Mouse (Mus musculus) c-Kit-positive CD71-positive TER-119-negative erythroid progenitor cells, embryonic 14.5 days (primary cell): ENCODE data around the gene Kcnd3.

Experiments
- DNase-seq: peaks from one replicate; pipeline ENCODE4 v3.0.0-alpha.2; 2013; ENCODE audit warnings: low read depth

Kcnd3 gene

GRCm38 (mm10) chr3:105528860-105529259 lies 76.7 kb downstream of the Kcnd3 start:
- DNase-seq = no peak

- DNase-seq = no peak
Measured at GRCm38 (mm10) chr3:105529700-105530099, 77.6 kb downstream of the Kcnd3 start.

GRCm38 (mm10) chr3:105530363-105531130 lies 78.4 kb downstream of the Kcnd3 start:
- DNase-seq = no peak

- no peak for DNase-seq
Measured at GRCm38 (mm10) chr3:105538406-105538805, 86.3 kb downstream of the Kcnd3 start.

GRCm38 (mm10) chr3:105538819-105539607 lies 86.9 kb downstream of the Kcnd3 start:
- DNase-seq = no peak

- DNase-seq = no peak
Measured at GRCm38 (mm10) chr3:105542741-105543140, 90.6 kb downstream of the Kcnd3 start.

GRCm38 (mm10) chr3:105544106-105544505 lies 92.0 kb downstream of the Kcnd3 start:
- DNase-seq = no peak

GRCm38 (mm10) chr3:105546611-105547071 lies 94.5 kb downstream of the Kcnd3 start:
- no peak for DNase-seq

GRCm38 (mm10) chr3:105548074-105548771 lies 96.1 kb downstream of the Kcnd3 start:
- DNase-seq = no peak

GRCm38 (mm10) chr3:105559456-105559855 lies 107.3 kb downstream of the Kcnd3 start:
- no peak for DNase-seq

- DNase-seq = no peak
Measured at GRCm38 (mm10) chr3:105566973-105567372, 114.8 kb downstream of the Kcnd3 start.

GRCm38 (mm10) chr3:105567472-105567871 lies 115.3 kb downstream of the Kcnd3 start:
- DNase-seq = no peak

- DNase-seq = no peak
Measured at GRCm38 (mm10) chr3:105568403-105568802, 116.3 kb downstream of the Kcnd3 start.

GRCm38 (mm10) chr3:105568851-105569250 lies 116.7 kb downstream of the Kcnd3 start:
- no peak for DNase-seq

- DNase-seq = no peak
Measured at GRCm38 (mm10) chr3:105569310-105569752, 117.2 kb downstream of the Kcnd3 start.

GRCm38 (mm10) chr3:105569950-105570349 lies 117.8 kb downstream of the Kcnd3 start:
- no peak for DNase-seq

- no peak for DNase-seq
Measured at GRCm38 (mm10) chr3:105570818-105571217, 118.7 kb downstream of the Kcnd3 start.

GRCm38 (mm10) chr3:105571944-105572343 lies 119.8 kb downstream of the Kcnd3 start:
- no peak for DNase-seq

- DNase-seq = no peak
Measured at GRCm38 (mm10) chr3:105573156-105573555, 121.0 kb downstream of the Kcnd3 start.

GRCm38 (mm10) chr3:105578320-105578719 lies 126.2 kb downstream of the Kcnd3 start:
- no peak for DNase-seq

GRCm38 (mm10) chr3:105581119-105581518 lies 129.0 kb downstream of the Kcnd3 start:
- DNase-seq = no peak

- DNase-seq = no peak
Measured at GRCm38 (mm10) chr3:105585734-105586159, 133.6 kb downstream of the Kcnd3 start.
